Mouse (Mus musculus): Measurements from ENCODE around the gene Kdf1.
"Not testable (repeated sequence)": the region's sequence is repeated elsewhere in the genome, so short reads cannot be mapped to it uniquely, and the experiment has no call there.

Gene Kdf1

GRCm38 (mm10) chr4:133496738-133497445, 21.9 kb upstream of the Kdf1 start:
- DNase-seq (ENCODE audit: low read depth, low spot score): no peak

GRCm38 (mm10) chr4:133497461-133498159, 21.2 kb upstream of the Kdf1 start:
- no peak for DNase-seq (ENCODE audit: low read depth, low spot score)

- no peak for DNase-seq (ENCODE audit: low read depth, low spot score)
Observed at GRCm38 (mm10) chr4:133498160-133498724, 20.5 kb upstream of the Kdf1 start, which contains the start of gene Trnp1. TSS of gene Trnp1 (minus strand) at chr4:133498550.

GRCm38 (mm10) chr4:133501514-133501913, 17.2 kb upstream of the Kdf1 start:
- DNase-seq (ENCODE audit: low read depth, low spot score): no peak

- no peak for DNase-seq (ENCODE audit: low read depth, low spot score)
Observed at GRCm38 (mm10) chr4:133504300-133504699, 14.5 kb upstream of the Kdf1 start.

- no peak for DNase-seq (ENCODE audit: low read depth, low spot score)
Observed at GRCm38 (mm10) chr4:133504755-133505485, 13.8 kb upstream of the Kdf1 start.

- no peak for DNase-seq (ENCODE audit: low read depth, low spot score)
Observed at GRCm38 (mm10) chr4:133506573-133506972, 12.2 kb upstream of the Kdf1 start.

- DNase-seq (ENCODE audit: low read depth, low spot score): no peak
Observed at GRCm38 (mm10) chr4:133508990-133509389, 9.8 kb upstream of the Kdf1 start.

GRCm38 (mm10) chr4:133511050-133511449, 7.7 kb upstream of the Kdf1 start:
- DNase-seq (ENCODE audit: low read depth, low spot score): no peak

- DNase-seq (ENCODE audit: low read depth, low spot score): not testable (repeated sequence)
Observed at GRCm38 (mm10) chr4:133512511-133512910, 6.3 kb upstream of the Kdf1 start.

GRCm38 (mm10) chr4:133512972-133513371, 5.8 kb upstream of the Kdf1 start:
- peak; percentile 25 for DNase-seq (ENCODE audit: low read depth, low spot score)

GRCm38 (mm10) chr4:133519369-133519665, 554 bp downstream of the Kdf1 start:
- no peak for DNase-seq (ENCODE audit: low read depth, low spot score)

- no peak for DNase-seq (ENCODE audit: low read depth, low spot score)
Observed at GRCm38 (mm10) chr4:133521502-133521901, 2.7 kb downstream of the Kdf1 start.

GRCm38 (mm10) chr4:133527788-133528187, 9.0 kb downstream of the Kdf1 start:
- DNase-seq (ENCODE audit: low read depth, low spot score): no peak

GRCm38 (mm10) chr4:133532777-133533176, 14.0 kb downstream of the Kdf1 start:
- DNase-seq (ENCODE audit: low read depth, low spot score): no peak

GRCm38 (mm10) chr4:133536081-133536480, 17.3 kb downstream of the Kdf1 start:
- DNase-seq (ENCODE audit: low read depth, low spot score): no peak

- no peak for DNase-seq (ENCODE audit: low read depth, low spot score)
Observed at GRCm38 (mm10) chr4:133536652-133537051, 17.9 kb downstream of the Kdf1 start.

GRCm38 (mm10) chr4:133545272-133546231, 26.8 kb downstream of the Kdf1 start, which contains the start of gene Nudc:
TSS of gene Nudc (minus strand) at chr4:133545996.
- DNase-seq (ENCODE audit: low read depth, low spot score): peak; percentile 95

GRCm38 (mm10) chr4:133552029-133552428, 33.3 kb downstream of the Kdf1 start:
- no peak for DNase-seq (ENCODE audit: low read depth, low spot score)

GRCm38 (mm10) chr4:133552768-133553447, 34.1 kb downstream of the Kdf1 start, which contains the start of gene Nr0b2:
TSS of gene Nr0b2 (plus strand) at chr4:133553376.
- DNase-seq (ENCODE audit: low read depth, low spot score): no peak
